Mouse (Mus musculus) monocyte, adult 5-6 weeks (primary cell): ENCODE measurements around the gene Gm10197. TPM values are rescaled to one million over a fixed set of nuclear protein-coding genes. Genes with fewer than 3 reads are reported as not detected.

Experiments used
- ATAC-seq: fragments of 153-309, 156-312 bp; replicated peaks from 2 replicates; pipeline ENCODE4 v1.8.0; 2017; ENCODE audit warnings: mild to moderate bottlenecking; ENCODE audit not compliant: low TSS enrichment, insufficient number of reproducible peaks, severe bottlenecking, poor library complexity, low FRiP score
- total RNA-seq: library from RNA; stranded (forward); fragments of 200-1000, 200-491, 200-594 nt; gene quantifications from 3 replicates; pipeline ENCODE4 v1.2.3, GENCODE M21; 2017

Gm10197 gene
- total RNA-seq, 1 experiment from 2014 or later, result not detected

GRCm38 (mm10) chr19:53366881-53367280, 4.7 kb downstream of the Gm10197 start:
- ATAC-seq, result no peak

- no peak for ATAC-seq
Observed at GRCm38 (mm10) chr19:53366057-53366775, 5.3 kb downstream of the Gm10197 start.

GRCm38 (mm10) chr19:53364963-53365362, 6.6 kb downstream of the Gm10197 start:
- no peak for ATAC-seq

- no peak for ATAC-seq
Observed at GRCm38 (mm10) chr19:53364551-53364950, 7.0 kb downstream of the Gm10197 start.

- peak; percentile 78 for ATAC-seq
Observed at GRCm38 (mm10) chr19:53362967-53363366, 8.6 kb downstream of the Gm10197 start.

- ATAC-seq, result no peak
Observed at GRCm38 (mm10) chr19:53360265-53360958, 11.2 kb downstream of the Gm10197 start.

GRCm38 (mm10) chr19:53359160-53360033, 12.2 kb downstream of the Gm10197 start:
- ATAC-seq, result no peak

GRCm38 (mm10) chr19:53355065-53355464, 16.5 kb downstream of the Gm10197 start:
- no peak for ATAC-seq

- no peak for ATAC-seq
Observed at GRCm38 (mm10) chr19:53354271-53355000, 17.1 kb downstream of the Gm10197 start.

- ATAC-seq, result no peak
Observed at GRCm38 (mm10) chr19:53353864-53354263, 17.7 kb downstream of the Gm10197 start.

GRCm38 (mm10) chr19:53345766-53346165, 25.8 kb downstream of the Gm10197 start:
- ATAC-seq, result no peak

GRCm38 (mm10) chr19:53344062-53344461, 27.5 kb downstream of the Gm10197 start:
- ATAC-seq, result no peak

- no peak for ATAC-seq
Observed at GRCm38 (mm10) chr19:53343174-53343881, 28.2 kb downstream of the Gm10197 start.

GRCm38 (mm10) chr19:53340423-53340822, 31.1 kb downstream of the Gm10197 start:
- ATAC-seq, result no peak

- no peak for ATAC-seq
Observed at GRCm38 (mm10) chr19:53335241-53335640, 36.3 kb downstream of the Gm10197 start.

GRCm38 (mm10) chr19:53333730-53334129, 37.8 kb downstream of the Gm10197 start:
- no peak for ATAC-seq

GRCm38 (mm10) chr19:53331882-53332500, 39.6 kb downstream of the Gm10197 start:
- no peak for ATAC-seq

GRCm38 (mm10) chr19:53329992-53330381, 41.6 kb downstream of the Gm10197 start:
- 0 out of 2 replicates have a peak, but pooled peaks have one; percentile 11 for ATAC-seq
